Mouse (Mus musculus) duodenum, adult 2 months (tissue): ENCODE measurements around the gene Gm20869. TPM values are rescaled to one million over a fixed set of nuclear protein-coding genes. Genes with fewer than 3 reads are reported as not detected.

Experiments
- polyA plus RNA-seq: library from polyadenylated mRNA; depleted of rRNA; stranded (reverse); fragments of >200 nt; gene quantifications from 2 replicates; pipeline ENCODE4 v1.2.3, GENCODE M21; 2012; ENCODE audit warnings: low replicate concordance; rRNA removed

Gene Gm20869
- not detected in 2 replicates for polyA plus RNA-seq

GRCm38 (mm10) chrY:71469149-71469548, at the start of gene Gm20869:
Gene Gm20869, plus strand, starts transcription at chrY:71469449.

Other genes with a start within 250 kb of the Gm20869 start
- not detected in 2 replicates for gene Gm20870, start 222.6 kb downstream of the Gm20869 start, polyA plus RNA-seq